Mouse (Mus musculus) gastrocnemius, adult 8-10 months (tissue): ENCODE results near the gene Fkbp6. TPM values are rescaled to one million over a fixed set of nuclear protein-coding genes. Genes with fewer than 3 reads are reported as not detected.

Experiments used
- DNase-seq, 2 experiments: peaks; one replicate each; pipeline ENCODE4 v3.0.0; 2022; ENCODE audit warnings: low spot score in 2 of 2
- total RNA-seq, 4 experiments: library from RNA; stranded (reverse); gene quantifications; 2 replicates each; pipeline ENCODE4 v1.2.4; 2022

Gene Fkbp6
- total RNA-seq, 4 experiments from 2014 or later: not detected

GRCm38 (mm10) chr5:135276597-135276996 is 73.2 kb downstream of the Fkbp6 start:
- no peak for DNase-seq

GRCm38 (mm10) chr5:135274663-135275396 is 75.0 kb downstream of the Fkbp6 start:
- DNase-seq: no peak

GRCm38 (mm10) chr5:135271563-135272165 is 78.2 kb downstream of the Fkbp6 start:
- DNase-seq: peak in 1 of 2 experiments; percentile 49

GRCm38 (mm10) chr5:135270361-135270760 is 79.5 kb downstream of the Fkbp6 start:
- DNase-seq: no peak

- peak in 1 of 2 experiments; percentile 51 for DNase-seq
Observed at GRCm38 (mm10) chr5:135269451-135269850, 80.4 kb downstream of the Fkbp6 start.

GRCm38 (mm10) chr5:135264548-135264947 is 85.3 kb downstream of the Fkbp6 start:
- DNase-seq: no peak

- no peak for DNase-seq
Observed at GRCm38 (mm10) chr5:135263866-135264503, 85.9 kb downstream of the Fkbp6 start.

- no peak for DNase-seq
Observed at GRCm38 (mm10) chr5:135258280-135259150, 91.3 kb downstream of the Fkbp6 start.

GRCm38 (mm10) chr5:135257559-135257958 is 92.3 kb downstream of the Fkbp6 start:
- DNase-seq: no peak

GRCm38 (mm10) chr5:135256166-135256565 is 93.7 kb downstream of the Fkbp6 start:
- DNase-seq: no peak

- no peak for DNase-seq
Observed at GRCm38 (mm10) chr5:135253741-135254401, 96.0 kb downstream of the Fkbp6 start.

- peak; percentile 77 to 78 for DNase-seq
Observed at GRCm38 (mm10) chr5:135251079-135251454, 98.8 kb downstream of the Fkbp6 start, which contains the start of gene Fzd9. TSS of gene Fzd9 (minus strand) at chr5:135251230.

- DNase-seq: no peak
Observed at GRCm38 (mm10) chr5:135250186-135251078, 99.4 kb downstream of the Fkbp6 start.

GRCm38 (mm10) chr5:135248956-135249676 is 100.7 kb downstream of the Fkbp6 start:
- no peak for DNase-seq

- DNase-seq: no peak
Observed at GRCm38 (mm10) chr5:135247337-135247736, 102.5 kb downstream of the Fkbp6 start.

- DNase-seq: no peak
Observed at GRCm38 (mm10) chr5:135246531-135246930, 103.3 kb downstream of the Fkbp6 start.

GRCm38 (mm10) chr5:135243166-135243565 is 106.7 kb downstream of the Fkbp6 start:
- no peak for DNase-seq

GRCm38 (mm10) chr5:135242608-135243007 is 107.2 kb downstream of the Fkbp6 start:
- DNase-seq: no peak

- DNase-seq: peak in 1 of 2 experiments; percentile 36
Observed at GRCm38 (mm10) chr5:135242136-135242535, 107.7 kb downstream of the Fkbp6 start.
